Mouse (Mus musculus) spleen, adult 2 months (tissue): Measurements from ENCODE around the gene Crybb3.

Experiments used
- CTCF ChIP-seq: fragments of 200-500 bp; IDR thresholded peaks from 2 replicates; pipeline ENCODE4 v1.5.1; 2011; ENCODE audit warnings: mild to moderate bottlenecking, inconsistent platforms; ENCODE audit not compliant: insufficient read depth, insufficient read length, insufficient replicate concordance; ENCODE audit errors: extremely low read depth
- POLR2A ChIP-seq: fragments of 200-500 bp; IDR thresholded peaks from 2 replicates; pipeline ENCODE4 v1.6.1; 2011; ENCODE audit warnings: low read depth, low read length, inconsistent platforms

GRCm38 (mm10) chr5:113049876-113050275 is 31.5 kb downstream of the Crybb3 start:
- TF ChIP-seq CTCF = no peak
- TF ChIP-seq POLR2A = no peak
